Mouse (Mus musculus) erythroid progenitor cell, adult 5-6 weeks (primary cell): ENCODE results near the gene Atp8b2. TPM values are rescaled to one million over a fixed set of nuclear protein-coding genes. Genes with fewer than 3 reads are reported as not detected.

Experiments used
- ATAC-seq: replicated peaks from 2 replicates; pipeline ENCODE4 v1.8.0; 2016; ENCODE audit warnings: moderate number of reproducible peaks, mild to moderate bottlenecking, moderate TSS enrichment, inconsistent platforms; ENCODE audit not compliant: poor library complexity, low FRiP score, severe bottlenecking
- total RNA-seq, 2 experiments: library from RNA; stranded (forward) in 1 of 2; stranded (reverse) in 1 of 2; fragments of 150-400 nt in 1 of 2; fragments of 186-747, 209-891 nt in 1 of 2; gene quantifications; 2 replicates each; pipeline versions ENCODE4 v1.2.3 to v1.2.4; 2015 to 2017; ENCODE audit warnings: low replicate concordance in 2 of 2

Atp8b2 gene
- total RNA-seq, 2 experiments from 2014 or later, result 1.2 TPM; not detected in 1

- no peak for ATAC-seq
Measured at GRCm38 (mm10) chr3:89909703-89910542, 53.4 kb downstream of the Atp8b2 start.

GRCm38 (mm10) chr3:89908836-89909235 lies 54.5 kb downstream of the Atp8b2 start:
- no peak for ATAC-seq

- no peak for ATAC-seq
Measured at GRCm38 (mm10) chr3:89907846-89908245, 55.5 kb downstream of the Atp8b2 start.

- no peak for ATAC-seq
Measured at GRCm38 (mm10) chr3:89899511-89899908, 63.8 kb downstream of the Atp8b2 start.

GRCm38 (mm10) chr3:89898870-89899510 lies 64.3 kb downstream of the Atp8b2 start:
- ATAC-seq, result no peak

GRCm38 (mm10) chr3:89898011-89898410 lies 65.3 kb downstream of the Atp8b2 start:
- no peak for ATAC-seq

- ATAC-seq, result no peak
Measured at GRCm38 (mm10) chr3:89897204-89897796, 66.0 kb downstream of the Atp8b2 start.

- no peak for ATAC-seq
Measured at GRCm38 (mm10) chr3:89896571-89896970, 66.7 kb downstream of the Atp8b2 start.

GRCm38 (mm10) chr3:89892517-89893106 lies 70.7 kb downstream of the Atp8b2 start:
- ATAC-seq, result no peak

GRCm38 (mm10) chr3:89891696-89892095 lies 71.6 kb downstream of the Atp8b2 start:
- ATAC-seq, result no peak

GRCm38 (mm10) chr3:89889841-89890430 lies 73.4 kb downstream of the Atp8b2 start:
- ATAC-seq, result no peak

Other genes with a start within 250 kb of the Atp8b2 start
- 36.0 and 68.1 TPM in 2 replicates for gene Adar, start 248.5 kb downstream of the Atp8b2 start, total RNA-seq (2015; ENCODE audit: low replicate concordance)
- 63.2 and 84.3 TPM in 2 replicates for gene Adar, start 248.5 kb downstream of the Atp8b2 start, total RNA-seq (2017; ENCODE audit: low replicate concordance)
- not detected in 2 replicates for gene Chrnb2, start 198.9 kb downstream of the Atp8b2 start, total RNA-seq (2015; ENCODE audit: low replicate concordance)
- gene Chrnb2, start 198.9 kb downstream of the Atp8b2 start, total RNA-seq (2017; ENCODE audit: low replicate concordance), result 0.13 and 0.23 TPM in 2 replicates
- 19.1 and 23.1 TPM in 2 replicates for gene Ube2q1, start 189.9 kb downstream of the Atp8b2 start, total RNA-seq (2015; ENCODE audit: low replicate concordance)
- gene Ube2q1, start 189.9 kb downstream of the Atp8b2 start, total RNA-seq (2017; ENCODE audit: low replicate concordance), result 13.3 and 17.6 TPM in 2 replicates
- gene She, start 132.1 kb downstream of the Atp8b2 start, total RNA-seq (2015; ENCODE audit: low replicate concordance), result not detected in 2 replicates
- 0.13 TPM in 1 of 2 replicates, not detected in the other for gene She, start 132.1 kb downstream of the Atp8b2 start, total RNA-seq (2017; ENCODE audit: low replicate concordance)
- 5.8 and 10.5 TPM in 2 replicates for gene Il6ra, start 50.3 kb downstream of the Atp8b2 start, total RNA-seq (2015; ENCODE audit: low replicate concordance)
- gene Il6ra, start 50.3 kb downstream of the Atp8b2 start, total RNA-seq (2017; ENCODE audit: low replicate concordance), result 0.90 and 2.3 TPM in 2 replicates
- 55.5 and 71.3 TPM in 2 replicates for gene Hax1, start 35.3 kb upstream of the Atp8b2 start, total RNA-seq (2015; ENCODE audit: low replicate concordance)
- 41.2 and 68.0 TPM in 2 replicates for gene Hax1, start 35.3 kb upstream of the Atp8b2 start, total RNA-seq (2017; ENCODE audit: low replicate concordance)
- 26.3 and 51.6 TPM in 2 replicates for gene 4933434E20Rik, start 88.1 kb upstream of the Atp8b2 start, total RNA-seq (2015; ENCODE audit: low replicate concordance)
- 28.5 and 29.4 TPM in 2 replicates for gene 4933434E20Rik, start 88.1 kb upstream of the Atp8b2 start, total RNA-seq (2017; ENCODE audit: low replicate concordance)
- gene Ubap2l, start 89.1 kb upstream of the Atp8b2 start, total RNA-seq (2015; ENCODE audit: low replicate concordance), result 157 and 197 TPM in 2 replicates
- gene Ubap2l, start 89.1 kb upstream of the Atp8b2 start, total RNA-seq (2017; ENCODE audit: low replicate concordance), result 107 and 126 TPM in 2 replicates
- gene Tpm3, start 109.1 kb upstream of the Atp8b2 start, total RNA-seq (2015; ENCODE audit: low replicate concordance), result 134 and 153 TPM in 2 replicates
- gene Tpm3, start 109.1 kb upstream of the Atp8b2 start, total RNA-seq (2017; ENCODE audit: low replicate concordance), result 196 and 241 TPM in 2 replicates
- gene Nup210l, start 140.6 kb upstream of the Atp8b2 start, total RNA-seq (2015; ENCODE audit: low replicate concordance), result not detected in 2 replicates
- gene Nup210l, start 140.6 kb upstream of the Atp8b2 start, total RNA-seq (2017; ENCODE audit: low replicate concordance), result not detected in 2 replicates